Mouse (Mus musculus) testis, adult 10 weeks (tissue): ENCODE data around the gene Ramp3. TPM values are rescaled to one million over a fixed set of nuclear protein-coding genes. Genes with fewer than 3 reads are reported as not detected.

Source experiments
- polyA plus RNA-seq: library from polyadenylated mRNA; stranded (reverse); fragments of 350-450 nt; fragmentation: Illumina TruSeq; extraction: RNeasy Lipid Tissue Mini Kit (QIAGEN cat#74804); gene quantifications from one replicate; pipeline ENCODE4 v1.2.3, GENCODE M21; 2014; ENCODE audit warnings: low read depth, low replicate concordance

The Ramp3 gene
- not detected for polyA plus RNA-seq

DNA sequence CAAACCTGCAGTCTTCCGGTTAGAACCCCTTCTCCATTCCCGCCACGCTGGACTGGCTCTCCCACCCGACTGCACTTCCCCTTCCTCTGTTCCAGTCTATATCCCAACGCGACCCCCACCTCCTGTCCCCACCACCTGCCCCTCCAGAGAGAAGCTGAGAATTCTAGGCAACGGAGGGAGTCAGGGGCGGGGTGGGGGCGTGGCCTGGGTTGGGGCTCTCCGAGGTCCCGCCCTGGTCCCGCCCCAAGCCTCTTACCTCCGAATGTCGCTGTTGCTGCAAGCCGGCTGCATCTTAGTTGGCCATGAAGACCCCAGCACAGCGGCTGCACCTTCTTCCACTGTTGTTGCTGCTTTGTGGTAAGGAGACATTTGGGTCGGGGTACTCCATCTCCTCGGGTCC lies at the start of gene Ramp3:
Gene Ramp3 (plus strand): TSS at position 251 of the 400 bp plus-strand sequence.

DNA sequence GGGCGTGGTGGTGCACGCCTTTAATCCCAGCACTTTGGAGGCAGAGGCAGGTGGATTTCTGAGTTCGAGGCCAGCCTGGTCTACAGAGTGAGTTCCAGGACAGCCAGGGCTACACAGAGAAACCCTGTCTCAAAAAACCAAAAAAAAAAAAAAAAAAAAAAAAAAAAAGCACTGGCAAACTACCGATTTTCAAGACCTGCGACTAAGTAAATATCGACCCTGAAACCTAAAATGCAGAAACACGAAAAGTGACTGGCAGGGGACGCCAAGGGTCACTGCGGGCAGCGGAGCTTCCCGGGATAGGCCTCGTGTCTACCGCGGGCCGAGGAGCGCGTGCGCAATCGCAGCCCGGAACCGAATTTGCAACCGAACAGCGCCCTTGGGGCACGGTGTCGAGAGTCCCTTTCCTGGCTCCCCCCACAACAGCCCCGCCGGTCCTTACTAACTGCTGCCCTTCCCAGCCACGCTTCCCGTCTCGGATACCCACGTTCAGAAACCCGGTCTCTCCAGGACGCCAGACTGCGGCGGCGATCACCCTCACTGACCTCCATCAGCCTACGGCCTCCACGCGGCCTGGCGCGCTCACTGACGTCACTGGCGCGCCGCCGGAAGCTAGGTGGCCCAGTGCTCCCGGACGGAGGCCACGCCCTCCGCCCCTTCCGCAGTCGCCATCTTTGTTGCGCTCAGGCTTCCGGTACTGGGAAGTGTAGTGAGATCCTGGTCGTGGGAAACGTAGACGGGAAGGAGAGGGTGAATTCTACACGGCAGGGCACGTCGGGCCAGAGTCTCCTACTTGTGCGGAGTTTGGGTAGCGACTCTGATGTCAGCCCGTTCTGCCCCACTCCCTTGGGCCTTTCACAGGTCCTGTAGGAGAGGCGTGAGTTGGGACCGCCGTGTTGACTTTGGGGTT lies 32.6 kb upstream of the Ramp3 start, which contains the start of gene Tbrg4:
Gene Tbrg4 (minus strand): TSS at position 590 of the 910 bp plus-strand sequence.

GRCm38 (mm10) chr11:6638537-6638936 lies 19.8 kb upstream of the Ramp3 start, which contains the start of gene Wap:
Gene Wap (minus strand): TSS chr11:6638637.

Other genes starting within 250 kb of the Ramp3 start
- gene Ppia, start 243.1 kb upstream of the Ramp3 start, polyA plus RNA-seq, result 844 TPM
- gene H2afv, start 214.1 kb upstream of the Ramp3 start, polyA plus RNA-seq, result 5.1 TPM
- gene Purb, start 182.6 kb upstream of the Ramp3 start, polyA plus RNA-seq, result 42.9 TPM
- not detected for gene Myo1g, start 137.6 kb upstream of the Ramp3 start, polyA plus RNA-seq
- gene Ccm2, start 111.6 kb upstream of the Ramp3 start, polyA plus RNA-seq, result 1.1 TPM
- gene Nacad, start 52.5 kb upstream of the Ramp3 start, polyA plus RNA-seq, result not detected
- 1.8 TPM for gene Tbrg4, start 32.5 kb upstream of the Ramp3 start, polyA plus RNA-seq
- gene Wap, start 19.9 kb upstream of the Ramp3 start, polyA plus RNA-seq, result not detected
- not detected for gene Gm11983, start 179.1 kb downstream of the Ramp3 start, polyA plus RNA-seq